Mouse (Mus musculus) monocyte, adult 5-6 weeks (primary cell): ENCODE data around the gene Smagp. TPM values are rescaled to one million over a fixed set of nuclear protein-coding genes. Genes with fewer than 3 reads are reported as not detected.
A peak's percentile ranks its signal among the peaks of the same experiment; 100 is the strongest.

Source experiments
- ATAC-seq: fragments of 153-309, 156-312 bp; replicated peaks from 2 replicates; pipeline ENCODE4 v1.8.0; 2017; ENCODE audit warnings: mild to moderate bottlenecking; ENCODE audit not compliant: low TSS enrichment, insufficient number of reproducible peaks, severe bottlenecking, poor library complexity, low FRiP score
- total RNA-seq: library from RNA; stranded (forward); fragments of 200-1000, 200-491, 200-594 nt; gene quantifications from 3 replicates; pipeline ENCODE4 v1.2.3, GENCODE M21; 2017

Gene Smagp
- 9.8 to 17.2 TPM (median 15.0 TPM) in 3 replicates for total RNA-seq

- peak; percentile 8; the same call in 1 of the 2 replicates for ATAC-seq
These were observed at the start of gene Smagp for GRCm38 (mm10) chr15:100636700-100637501. Gene Smagp (minus strand): TSS chr15:100636940.

DNA sequence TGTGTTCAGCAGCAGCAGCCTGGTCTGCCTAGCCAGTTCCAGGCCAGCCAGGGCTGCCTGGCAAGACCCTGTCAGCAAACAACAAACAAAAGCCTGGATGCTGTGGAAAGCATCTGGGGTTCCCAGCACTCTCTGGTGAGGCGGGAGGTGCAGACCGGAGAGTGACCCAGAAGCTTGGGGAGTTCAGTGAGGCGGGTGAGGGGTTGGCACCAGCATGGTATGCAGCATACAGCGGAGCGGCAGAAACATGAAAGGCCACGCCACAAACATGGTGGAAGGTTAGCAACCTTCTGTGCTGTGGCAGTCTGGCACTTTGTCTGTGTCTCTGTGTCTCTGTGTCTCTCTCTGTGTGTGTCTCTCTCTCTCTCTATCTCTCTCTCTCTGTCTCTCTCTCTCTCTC, 49.7 kb upstream of the Smagp start:
- ATAC-seq = no peak

- no peak for ATAC-seq
These were observed 49.1 kb upstream of the Smagp start for GRCm38 (mm10) chr15:100685849-100686248.

DNA sequence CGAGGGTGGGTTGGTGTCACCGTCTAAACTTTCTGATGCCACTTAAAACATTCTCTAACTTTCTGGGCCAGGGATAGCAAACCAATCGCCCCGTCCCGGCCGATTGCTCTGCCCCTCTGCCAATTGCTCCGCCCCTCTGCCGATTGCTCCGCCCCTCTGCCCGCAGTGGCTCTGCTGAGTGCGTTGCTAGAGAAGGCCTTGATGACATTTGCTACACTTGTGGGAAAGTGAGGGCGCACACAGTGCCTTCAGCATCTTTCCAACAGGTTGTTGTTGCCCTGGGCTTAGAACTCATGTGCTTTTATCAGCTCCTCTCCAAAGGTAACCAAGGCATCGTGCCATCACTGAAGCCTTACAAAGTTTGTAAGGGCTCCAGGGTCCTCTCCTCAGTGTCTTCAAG, 48.5 kb upstream of the Smagp start:
- ATAC-seq = no peak

DNA sequence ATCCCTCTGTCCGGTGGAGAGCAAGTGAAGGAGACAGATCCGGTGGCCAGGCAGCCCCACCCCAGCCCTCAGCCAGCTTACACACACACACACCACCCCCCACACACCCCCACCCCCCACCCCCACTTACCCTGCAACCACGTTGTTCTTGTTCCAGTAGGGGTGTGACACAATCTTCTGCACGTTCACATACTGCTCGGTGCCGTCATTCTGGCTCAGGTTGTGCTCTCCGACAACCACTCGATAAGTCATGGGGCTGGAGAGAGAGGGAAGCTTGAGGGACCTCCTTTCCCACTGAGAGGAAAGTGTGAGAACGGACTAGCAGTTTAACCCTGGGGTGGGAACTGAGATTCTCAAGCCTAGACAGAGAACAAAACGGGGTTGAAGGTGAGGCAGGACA, 47.7 kb upstream of the Smagp start:
- no peak for ATAC-seq

- peak; percentile 70 for ATAC-seq
These were observed 46.3 kb upstream of the Smagp start for GRCm38 (mm10) chr15:100683041-100683440.

- no peak for ATAC-seq
These were observed 45.0 kb upstream of the Smagp start for GRCm38 (mm10) chr15:100681770-100682169.

DNA sequence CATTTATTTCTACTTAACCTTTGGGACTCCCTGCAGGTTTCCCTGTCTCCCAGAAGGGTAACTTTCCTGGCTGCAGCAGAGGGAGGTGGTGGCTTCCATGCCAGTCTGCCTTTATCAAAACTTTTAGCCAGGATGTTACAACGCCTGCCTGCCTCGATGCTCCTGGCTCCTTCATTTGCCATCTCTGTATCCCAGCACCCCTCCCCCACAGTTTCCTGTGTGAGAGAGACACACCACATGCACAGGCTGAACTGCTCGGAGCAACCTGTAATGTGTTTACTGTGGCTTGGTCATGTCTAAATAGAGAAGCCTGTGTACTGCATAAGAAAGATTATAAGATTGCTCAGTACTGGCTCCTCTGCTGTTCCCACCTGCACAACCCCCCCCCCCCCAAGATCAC, 43.6 kb upstream of the Smagp start:
- ATAC-seq = no peak

DNA sequence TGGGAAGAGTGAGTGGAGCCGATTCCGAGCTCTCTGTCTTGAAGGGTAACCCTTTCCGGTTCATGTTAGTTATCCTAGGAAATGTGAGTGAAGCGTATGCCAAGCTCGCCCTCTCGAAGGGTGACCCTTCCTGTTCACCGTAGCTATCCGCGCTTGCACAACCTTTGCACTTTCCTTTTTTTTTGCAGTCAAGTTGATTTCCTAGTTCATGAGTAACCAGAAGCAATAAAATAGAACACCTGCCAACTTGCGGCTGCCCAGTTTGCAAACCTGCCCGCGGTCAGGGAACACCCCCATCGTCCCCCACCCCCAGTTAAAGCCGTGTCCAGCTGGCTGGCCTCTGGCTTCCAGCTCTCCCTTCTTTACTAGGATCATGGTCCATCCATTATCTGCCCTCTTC, 42.3 kb upstream of the Smagp start:
- no peak for ATAC-seq

DNA sequence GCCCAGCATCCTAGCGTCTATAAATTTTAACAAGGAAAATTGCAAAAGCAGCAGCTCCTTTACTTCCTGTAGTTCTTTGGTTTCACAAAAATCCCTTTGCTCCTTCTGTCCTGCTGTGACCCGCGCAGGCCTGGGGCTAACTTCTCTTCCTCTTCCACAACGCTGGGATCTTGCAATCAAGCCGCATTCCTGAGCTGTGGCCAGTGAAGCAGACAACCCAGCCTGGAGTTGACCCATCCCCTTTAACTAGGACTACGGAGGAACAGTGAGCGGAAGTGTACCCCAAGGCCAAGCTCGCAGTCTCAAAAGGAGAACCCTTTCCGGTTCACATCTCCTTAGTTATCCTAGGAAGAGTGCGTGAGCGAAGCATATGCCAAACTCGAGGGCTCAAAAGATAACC, 41.8 kb upstream of the Smagp start:
- no peak for ATAC-seq

DNA sequence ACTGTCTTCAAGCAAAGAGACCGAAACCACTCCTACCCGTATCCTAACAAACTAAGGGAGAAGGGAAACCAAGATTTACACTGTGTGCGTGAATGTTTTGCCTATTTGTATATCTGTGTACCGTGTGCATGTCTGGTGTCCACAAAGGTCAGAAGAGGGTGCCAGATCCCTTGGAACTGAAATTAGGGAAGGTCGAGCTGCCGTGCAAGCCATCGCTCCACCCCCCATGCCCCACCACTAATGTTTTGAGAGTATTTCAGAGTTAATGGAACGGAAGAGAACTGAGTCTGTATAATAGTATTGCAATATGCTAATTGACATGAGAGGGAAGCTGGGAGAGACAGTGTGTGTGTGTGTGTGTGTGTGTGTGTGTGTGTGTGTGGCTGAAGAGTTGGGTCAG, 40.9 kb upstream of the Smagp start:
- peak; percentile 66 for ATAC-seq

DNA sequence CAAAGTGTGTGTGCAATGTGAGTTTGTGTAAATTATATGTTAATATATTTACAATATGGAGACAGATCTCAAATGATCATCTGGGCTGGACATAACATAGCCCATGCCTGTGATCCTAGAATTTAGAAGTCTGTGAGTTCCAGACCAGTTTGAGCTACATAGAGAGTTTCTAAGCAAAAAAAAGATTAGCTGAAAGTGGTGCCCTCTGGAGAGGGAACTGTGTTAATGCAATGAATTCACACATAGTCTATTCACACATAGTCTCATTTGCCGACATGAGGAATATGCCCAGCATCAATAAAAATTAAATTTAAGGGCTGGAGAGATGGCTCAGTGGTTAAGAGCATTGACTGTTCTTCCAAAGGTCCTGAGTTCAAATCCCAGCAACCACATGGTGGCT, 39.8 kb upstream of the Smagp start:
- ATAC-seq = no peak

GRCm38 (mm10) chr15:100675486-100675885, 38.7 kb upstream of the Smagp start:
- ATAC-seq = no peak

GRCm38 (mm10) chr15:100674566-100674965, 37.8 kb upstream of the Smagp start:
- ATAC-seq = no peak

DNA sequence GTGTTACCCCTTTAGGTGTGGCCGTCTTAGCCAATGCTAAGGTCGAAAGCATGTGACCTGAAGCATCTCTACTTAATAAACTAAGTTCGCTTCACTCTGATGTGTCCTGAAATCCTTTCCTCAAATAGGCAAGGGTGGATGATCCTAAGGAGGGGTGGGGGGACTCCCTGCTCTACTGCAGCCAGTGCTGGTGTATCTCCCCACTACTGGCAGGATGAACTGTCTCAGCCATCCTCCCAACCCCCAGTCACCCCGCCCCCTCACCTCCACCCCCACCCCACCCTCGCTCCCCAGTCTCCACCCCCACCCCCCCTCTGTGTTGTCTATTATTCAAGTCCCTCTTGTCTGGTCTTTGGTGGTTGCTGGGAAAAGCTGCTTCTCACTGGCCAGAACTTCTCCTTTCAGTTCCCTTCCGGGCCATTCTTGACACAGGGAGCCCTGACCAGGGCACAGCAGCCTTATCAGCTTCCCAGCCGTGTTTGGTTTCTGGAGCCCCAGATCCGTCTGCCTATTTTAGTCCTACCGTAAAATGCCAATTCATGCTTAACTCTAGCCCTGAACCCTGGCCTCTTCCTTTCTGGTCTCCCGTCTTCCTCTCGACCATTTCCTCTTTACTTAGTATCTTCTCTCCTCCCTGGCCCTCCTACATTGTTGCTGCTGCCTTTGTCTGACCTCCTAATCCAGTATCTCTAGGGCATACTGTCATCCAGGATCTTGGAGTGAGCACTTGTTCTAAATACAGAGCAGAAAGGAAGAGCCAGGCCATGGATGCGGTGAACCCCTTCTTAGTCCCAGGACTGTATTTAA, 37.0 kb upstream of the Smagp start:
- ATAC-seq = peak; percentile 64

- ATAC-seq = no peak
These were observed 34.1 kb upstream of the Smagp start for GRCm38 (mm10) chr15:100670833-100671232.

GRCm38 (mm10) chr15:100670004-100670403, 33.3 kb upstream of the Smagp start:
- ATAC-seq = no peak

DNA sequence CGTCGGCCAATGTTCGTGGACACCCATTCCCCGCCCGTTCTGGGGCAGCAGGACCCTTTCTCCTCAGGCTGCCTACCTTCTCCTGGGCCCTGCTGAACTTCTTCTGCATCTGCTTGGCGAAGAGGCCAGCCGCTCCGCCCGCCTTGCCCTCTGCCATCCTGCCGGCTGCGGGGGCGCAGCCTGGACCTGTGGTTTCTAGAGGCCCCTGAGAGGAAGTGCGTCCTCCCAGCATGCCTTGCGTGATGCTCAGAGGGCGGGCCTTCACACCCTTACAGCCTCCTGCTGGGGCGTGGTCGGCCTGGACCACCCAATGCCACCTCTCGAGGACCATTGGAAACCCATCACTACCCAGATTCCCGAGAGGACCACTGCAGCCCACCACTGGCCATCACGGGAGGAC, 32.6 kb upstream of the Smagp start, which contains the start of gene Bin2:
Bin2 (minus strand) TSS at position 217 of the 400 bp plus-strand sequence.
- peak; percentile 72 for ATAC-seq

DNA sequence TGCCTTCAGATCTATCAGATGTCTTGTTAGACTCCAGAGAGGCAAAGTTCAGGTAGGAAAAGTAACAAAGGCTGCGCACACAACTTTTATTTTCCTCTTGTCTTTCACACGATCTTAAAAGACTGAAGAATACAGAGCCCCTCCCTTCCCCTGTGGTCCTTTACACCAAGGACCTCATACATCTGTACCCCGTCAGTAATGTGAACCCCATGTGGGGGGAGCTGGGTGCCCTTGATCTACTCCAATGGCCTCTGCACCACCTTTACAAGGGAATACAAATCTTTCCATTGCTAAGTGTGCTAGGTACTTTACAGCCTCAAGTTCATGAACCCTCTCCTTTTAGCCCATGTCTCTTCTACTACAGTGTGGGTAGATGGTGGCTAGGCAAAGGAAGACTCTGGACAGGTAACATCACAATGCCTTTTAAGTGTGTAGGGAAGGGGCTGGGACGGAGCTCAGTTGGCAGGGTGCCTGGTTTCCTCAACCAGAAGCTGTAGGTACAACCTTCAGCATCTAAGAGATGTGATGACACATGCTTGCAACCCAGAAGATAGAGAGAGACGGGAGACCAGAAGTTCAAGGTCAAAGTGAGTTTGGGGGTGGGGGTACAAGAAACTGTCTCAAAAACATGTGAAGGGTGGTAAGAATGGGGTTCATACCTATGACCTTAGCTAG, 31.3 kb upstream of the Smagp start:
- ATAC-seq = no peak
